Mouse (Mus musculus): ENCODE results near the gene Gabrg1. TPM values are rescaled to one million over a fixed set of nuclear protein-coding genes. Genes with fewer than 3 reads are reported as not detected.

Gene Gabrg1
- 10 to 100 TPM; 14.1 to 15.2 TPM for total RNA-seq (2021)
- long read RNA-seq, full-length matches to known transcripts, result 25 of 27 reads
- long read RNA-seq, partial matches to known transcripts, result 0 of 27 reads
- long read RNA-seq, other reads (novel, unspliced or antisense), result 2 of 27 reads

GRCm38 (mm10) chr5:70842192-70843095, at the start of gene Gabrg1:
Gabrg1 (minus strand) TSS chr5:70842617.
- DNase-seq (ENCODE audit: low spot score in 2 of 2), result peak; percentile 63 to 80

DNA sequence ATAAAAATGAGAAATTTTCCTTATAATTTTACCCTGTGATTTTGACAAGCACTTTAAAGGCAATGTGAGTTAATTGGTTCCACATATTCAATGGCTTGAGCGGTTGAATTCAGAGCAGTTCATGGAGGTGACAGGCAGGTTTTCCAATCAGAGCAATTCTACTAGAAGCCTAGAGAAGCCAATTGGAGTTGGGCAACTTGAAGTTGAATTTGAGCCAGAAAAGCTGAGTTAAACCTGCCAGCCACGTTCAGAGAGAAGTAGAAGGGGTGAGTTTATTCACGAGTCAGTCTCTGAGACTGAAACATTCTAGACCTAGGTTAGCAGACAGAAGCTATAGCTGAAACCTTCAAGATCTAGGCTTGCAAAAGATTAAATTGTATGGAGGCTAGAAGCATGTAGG, 41.6 kb upstream of the Gabrg1 start:
- no peak for DNase-seq (ENCODE audit: low spot score in 2 of 2)

DNA sequence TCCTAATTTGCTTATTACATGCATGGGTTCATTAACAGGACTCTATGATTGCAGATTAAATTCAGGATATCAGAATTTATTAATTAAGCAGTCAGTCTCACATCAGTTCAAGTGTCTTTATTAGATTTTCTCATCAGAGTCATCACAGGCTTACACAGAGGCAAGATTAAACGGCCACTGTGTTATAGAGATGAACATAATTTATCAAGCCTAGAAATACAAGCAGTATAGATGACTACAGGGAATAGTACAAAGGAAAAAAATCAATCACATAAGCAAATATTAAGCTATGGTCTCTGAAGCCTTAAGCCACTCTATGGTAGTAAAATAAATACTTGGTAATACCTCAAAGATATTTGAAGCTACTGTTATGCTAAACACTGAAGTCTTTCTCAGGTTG, 27.7 kb upstream of the Gabrg1 start:
- no peak for DNase-seq (ENCODE audit: low spot score in 2 of 2)

DNA sequence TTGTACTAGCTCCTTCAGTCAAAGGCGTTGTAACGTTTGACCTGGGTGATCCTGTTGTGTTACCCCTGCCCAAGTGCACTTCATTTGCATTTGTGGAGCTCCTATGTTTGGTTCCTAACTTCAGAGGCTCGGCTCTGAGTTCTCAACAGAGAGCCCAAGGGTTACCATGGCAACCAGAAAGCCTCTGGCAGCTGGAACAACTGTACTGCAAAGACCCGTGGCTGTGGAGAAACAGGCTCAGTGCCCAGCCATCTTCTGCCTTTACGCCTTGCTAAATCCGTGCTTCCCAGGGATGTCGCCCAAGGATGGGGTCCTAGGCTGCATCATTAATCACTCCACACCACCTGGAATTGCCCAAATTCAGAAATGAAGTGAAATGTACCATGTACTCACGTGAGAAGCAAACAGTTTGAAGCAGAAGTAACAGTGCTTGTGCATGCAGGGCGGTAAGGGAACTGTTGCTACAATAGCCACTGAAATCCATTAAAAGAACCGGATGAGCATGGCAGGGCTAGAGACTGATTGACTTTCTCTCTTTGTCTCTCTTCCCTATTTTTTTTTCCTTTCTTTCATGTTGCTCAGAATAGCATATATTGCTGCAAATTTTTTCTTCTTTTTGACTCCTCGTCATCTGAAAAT, 798 bp upstream of the Gabrg1 start:
- DNase-seq (ENCODE audit: low spot score in 2 of 2), result peak; percentile 39 to 63

GRCm38 (mm10) chr5:70818681-70819080, 23.7 kb downstream of the Gabrg1 start:
- no peak for DNase-seq (ENCODE audit: low spot score in 2 of 2)

- DNase-seq (ENCODE audit: low spot score in 2 of 2), result no peak
Measured at GRCm38 (mm10) chr5:70736156-70736555, 106.3 kb downstream of the Gabrg1 start.

- DNase-seq (ENCODE audit: low spot score in 2 of 2), result no peak
Measured at GRCm38 (mm10) chr5:70704361-70704760, 138.1 kb downstream of the Gabrg1 start.
